Mouse (Mus musculus) heart, adult 2 months (tissue): ENCODE results near the gene Ceacam16.

Experiments
- CTCF ChIP-seq: fragments of 200-600 bp; IDR thresholded peaks from 2 replicates; pipeline ENCODE4 v1.8.1; 2022; ENCODE audit warnings: antibody characterized with exemption, mild to moderate bottlenecking, moderate library complexity
- EP300 ChIP-seq: fragments of 200-500 bp; IDR thresholded peaks from 2 replicates; pipeline ENCODE4 v1.6.1; 2011; ENCODE audit warnings: low read depth, low read length, control low read depth; ENCODE audit not compliant: insufficient read depth
- POLR2A ChIP-seq: fragments of 200-500 bp; IDR thresholded peaks from 2 replicates; pipeline ENCODE4 v1.6.1; 2011; ENCODE audit warnings: mild to moderate bottlenecking, low read depth, low read length, control low read depth; ENCODE audit not compliant: insufficient read depth

DNA sequence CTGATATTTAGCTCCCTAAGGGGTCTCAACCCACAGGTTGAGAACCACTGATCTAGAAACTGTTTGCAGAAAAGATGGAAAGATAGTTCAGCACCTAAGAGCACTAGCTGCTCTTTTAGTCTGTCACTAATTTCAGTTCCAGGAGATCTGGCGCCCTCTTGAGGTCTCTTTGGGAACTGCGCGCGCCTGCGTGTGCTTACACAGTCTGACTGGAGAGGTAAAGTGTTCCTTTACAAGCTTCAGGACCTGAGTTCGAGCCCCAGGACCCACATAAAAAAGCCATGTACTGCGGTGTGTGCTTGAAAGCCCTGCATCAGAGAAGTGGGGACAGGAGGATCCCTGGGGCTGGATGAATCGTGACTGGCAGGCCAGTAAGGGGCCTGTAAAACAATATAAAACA lies 28.8 kb upstream of the Ceacam16 start:
- TF ChIP-seq CTCF (peak; percentile 94), EP300 (no peak), POLR2A (no peak)
